Mouse (Mus musculus): ENCODE results near the gene Pdia2. TPM values are rescaled to one million over a fixed set of nuclear protein-coding genes. Genes with fewer than 3 reads are reported as not detected.

The Pdia2 gene
- polyA plus RNA-seq (2015; fragmentation: Nextera tagmentation; extraction: Ambion mirVana) = 36.4 and 126 TPM in 2 replicates

- Histone ChIP-seq H3K4me2 (replicated peaks) (no peak within 1 kb of the TSS; the same call in 1 of the 2 replicates), H3K27ac (no peak within 1 kb of the TSS), H3K27me3 (replicated peaks) (peaks cover 39% of the 10 kb centered on the region), H3K36me3 (peaks cover 15% of the 10 kb centered on the region), H3K9ac (no peak within 1 kb of the TSS), H3K4me3 (replicated peaks) (no peak within 1 kb of the TSS), H3K4me1 (replicated peaks) (peaks cover 21% of the 10 kb centered on the region), H3K9me3 (no peaks in the 10 kb centered on the region)
- 61% methylated on average over 4 of the region's 4 CpGs for WGBS
- ATAC-seq = no peak
These were observed at the start of gene Pdia2 for GRCm38 (mm10) chr17:26198892-26199291. TSS of gene Pdia2 (minus strand) at chr17:26199087.

DNA sequence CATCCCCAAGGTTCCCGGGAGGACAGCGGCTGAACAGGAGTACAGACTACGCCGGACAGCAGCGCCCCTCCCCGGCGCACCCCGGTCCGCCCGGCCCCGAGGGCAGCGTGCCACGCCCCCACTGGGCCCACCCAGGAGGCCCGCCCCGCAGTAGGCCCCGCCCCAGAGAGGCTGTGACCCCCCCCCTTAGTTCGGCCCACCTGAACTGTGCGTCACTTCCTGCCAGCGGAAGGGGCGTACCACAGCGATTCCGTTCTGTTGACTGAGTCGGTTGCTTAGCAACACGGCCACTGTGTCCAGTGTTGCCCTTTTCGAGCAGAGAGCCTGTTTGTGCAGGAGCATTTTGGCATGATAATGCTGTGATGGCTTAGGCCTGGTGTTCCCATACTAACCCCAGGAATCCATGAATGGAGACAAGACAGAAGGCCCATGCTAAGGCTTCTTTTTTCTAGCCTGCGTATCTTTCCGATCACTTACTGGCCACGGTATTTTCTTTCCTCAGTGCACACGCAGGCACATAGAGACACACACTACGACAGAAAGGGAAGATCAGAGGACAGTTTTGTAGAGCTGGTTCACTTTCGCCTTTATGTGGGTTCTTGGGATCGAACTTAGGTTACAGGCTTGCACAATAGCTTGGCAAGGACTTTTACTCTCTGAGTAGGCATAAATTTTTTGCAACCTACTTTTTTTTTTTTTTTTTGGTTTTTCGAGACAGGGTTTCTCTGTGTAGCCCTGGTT lies 45.4 kb upstream of the Pdia2 start, which contains the start of gene Fam234a:
TSS of gene Fam234a (minus strand) at position 142 of the 741 bp plus-strand sequence.
- WGBS = 8% methylated on average over 30 of the region's 33 CpGs
- H3K9ac ChIP-seq = peak within 1 kb of the TSS; percentile 80
- H3K27ac ChIP-seq = peak within 1 kb of the TSS; percentile 85
- no peaks in the 10 kb centered on the region for H3K27me3 ChIP-seq (replicated peaks)
- peak within 1 kb of the TSS; percentile 83 for H3K4me2 ChIP-seq (replicated peaks)
- H3K4me1 ChIP-seq (replicated peaks) = peaks cover 4% of the 10 kb centered on the region
- peak; percentile 96 for ATAC-seq
- H3K9me3 ChIP-seq = no peaks in the 10 kb centered on the region
- no peaks in the 10 kb centered on the region for H3K36me3 ChIP-seq
- H3K4me3 ChIP-seq (replicated peaks) = peak within 1 kb of the TSS; percentile 74

DNA sequence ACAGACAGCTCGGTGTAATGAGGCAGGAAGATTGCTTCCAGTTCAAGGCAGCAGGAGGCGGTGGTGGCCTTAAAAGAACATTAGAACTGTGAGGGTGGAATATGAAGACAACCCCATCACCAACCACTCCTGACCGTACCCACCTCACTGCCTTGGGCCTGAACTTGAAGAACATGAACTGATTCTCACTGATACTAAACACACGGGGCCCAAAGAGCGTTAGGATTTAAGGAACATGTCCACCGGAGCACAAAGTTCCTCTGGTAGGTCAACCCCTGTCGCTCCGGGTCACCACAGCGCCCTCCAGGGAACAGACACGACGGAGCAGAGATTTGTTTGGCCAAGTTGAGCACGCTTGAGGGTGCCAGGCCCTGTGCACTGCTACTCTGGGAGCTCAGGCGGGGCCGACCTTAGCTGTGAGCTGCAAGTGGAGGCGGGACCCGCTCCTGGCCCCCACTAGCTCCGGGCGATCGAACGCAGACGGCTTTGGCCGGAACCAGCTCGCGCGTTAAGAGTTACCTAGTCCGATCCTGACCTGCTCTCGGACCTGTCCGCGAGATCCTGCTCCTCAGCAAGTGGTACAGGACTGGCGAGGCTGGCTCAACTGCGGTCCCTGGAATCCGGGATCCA lies 44.7 kb upstream of the Pdia2 start:
- Histone ChIP-seq H3K4me1 (replicated peaks) (peaks cover 4% of the 10 kb centered on the region), H3K9ac (peak overlapping the region; percentile 80), H3K27me3 (replicated peaks) (no peaks in the 10 kb centered on the region), H3K9me3 (no peaks in the 10 kb centered on the region), H3K4me2 (replicated peaks) (peak overlapping the region; percentile 83), H3K36me3 (no peaks in the 10 kb centered on the region), H3K4me3 (replicated peaks) (peak overlapping the region; percentile 74), H3K27ac (peak overlapping the region; percentile 85)
- ATAC-seq = peak; percentile 73
- WGBS = under 1% methylated on average over 32 of the region's 32 CpGs

DNA sequence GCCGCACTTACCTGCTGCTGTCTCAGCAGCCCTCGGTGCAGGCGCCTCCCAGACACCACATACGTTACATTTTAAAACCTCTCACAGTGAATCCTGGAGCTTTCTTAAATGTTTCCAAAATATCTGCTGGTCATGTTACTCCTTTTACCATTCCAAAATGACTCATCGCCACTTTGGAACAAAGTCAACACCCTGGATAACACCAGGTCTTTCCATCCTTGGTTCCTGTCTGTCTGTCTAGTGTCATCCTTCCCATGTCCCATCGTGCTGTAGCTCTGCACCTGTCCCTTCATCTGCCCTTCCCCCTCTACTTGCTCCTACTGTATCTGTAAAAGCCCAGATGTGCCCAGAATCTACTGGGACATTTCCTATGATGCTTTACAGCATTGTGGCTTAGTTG lies 42.1 kb upstream of the Pdia2 start:
- peak overlapping the region; percentile 41; the same call in 1 of the 2 replicates for H3K27ac ChIP-seq
- no peak for ATAC-seq
- H3K9me3 ChIP-seq = no peaks in the 10 kb centered on the region
- peaks cover 9% of the 10 kb centered on the region for H3K4me1 ChIP-seq (replicated peaks)
- no peaks in the 10 kb centered on the region for H3K36me3 ChIP-seq
- H3K4me2 ChIP-seq (replicated peaks) = no peak overlapping the region
- no peak overlapping the region for H3K9ac ChIP-seq
- H3K27me3 ChIP-seq (replicated peaks) = no peaks in the 10 kb centered on the region
- no peak overlapping the region for H3K4me3 ChIP-seq (replicated peaks)
- WGBS = 70% methylated on average over 6 of the region's 6 CpGs

DNA sequence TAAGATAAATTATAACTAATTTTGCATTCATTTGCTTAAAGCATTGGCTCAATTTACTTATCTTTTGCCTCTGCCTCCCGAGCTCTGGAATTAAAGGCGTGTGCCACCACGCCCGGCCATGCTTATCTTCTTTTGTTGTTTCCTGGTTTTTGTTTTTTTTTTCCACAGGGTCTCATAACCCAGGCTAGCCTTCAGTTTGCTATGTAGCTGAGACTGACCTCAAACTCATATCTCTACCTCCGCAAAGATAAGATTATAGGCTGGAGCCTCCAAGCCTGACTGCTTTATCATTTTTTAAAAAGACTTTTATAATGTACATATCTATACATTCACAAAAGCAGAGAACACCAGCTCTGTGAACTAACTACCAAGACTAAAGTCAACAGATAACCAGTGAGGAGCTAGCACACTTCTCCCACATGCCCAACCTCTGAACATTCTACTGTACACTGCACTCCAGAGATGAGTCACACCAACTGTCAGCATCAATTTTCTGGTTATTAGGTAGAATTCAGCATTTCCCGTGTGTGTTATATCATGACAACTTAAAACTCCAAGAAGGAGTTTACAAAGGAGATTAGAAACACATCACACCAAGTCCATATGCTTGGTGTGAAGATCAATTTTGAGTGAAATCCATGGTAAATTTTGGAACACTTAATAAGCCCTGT lies 41.4 kb upstream of the Pdia2 start:
- Histone ChIP-seq H3K27ac (no peak overlapping the region), H3K4me2 (replicated peaks) (no peak overlapping the region), H3K4me3 (replicated peaks) (no peak overlapping the region), H3K4me1 (replicated peaks) (peaks cover 9% of the 10 kb centered on the region), H3K9ac (no peak overlapping the region), H3K27me3 (replicated peaks) (no peaks in the 10 kb centered on the region), H3K36me3 (no peaks in the 10 kb centered on the region), H3K9me3 (no peaks in the 10 kb centered on the region)
- WGBS = 53% methylated on average over 6 of the region's 6 CpGs
- ATAC-seq = no peak

- Histone ChIP-seq H3K36me3 (no peaks in the 10 kb centered on the region), H3K4me1 (replicated peaks) (peaks cover 12% of the 10 kb centered on the region), H3K9me3 (no peaks in the 10 kb centered on the region), H3K4me3 (replicated peaks) (no peak overlapping the region), H3K9ac (no peak overlapping the region), H3K4me2 (replicated peaks) (no peak overlapping the region), H3K27ac (peak overlapping the region; percentile 52), H3K27me3 (replicated peaks) (no peaks in the 10 kb centered on the region)
- ATAC-seq = no peak
- WGBS = 60% methylated on average over 2 of the region's 2 CpGs
These were observed 40.7 kb upstream of the Pdia2 start for GRCm38 (mm10) chr17:26239551-26239950.

- no peak overlapping the region for H3K9ac ChIP-seq
- ATAC-seq = peak; percentile 81
- peaks cover 12% of the 10 kb centered on the region for H3K4me1 ChIP-seq (replicated peaks)
- H3K36me3 ChIP-seq = no peaks in the 10 kb centered on the region
- WGBS = 68% methylated on average over 10 of the region's 10 CpGs
- no peaks in the 10 kb centered on the region for H3K9me3 ChIP-seq
- peak overlapping the region; percentile 54 for H3K27ac ChIP-seq
- no peaks in the 10 kb centered on the region for H3K27me3 ChIP-seq (replicated peaks)
- H3K4me2 ChIP-seq (replicated peaks) = 0 out of 2 replicates have a peak overlapping the region, but pooled peaks have one; percentile 22
- no peak overlapping the region for H3K4me3 ChIP-seq (replicated peaks)
These were observed 38.8 kb upstream of the Pdia2 start for GRCm38 (mm10) chr17:26237667-26238066.

DNA sequence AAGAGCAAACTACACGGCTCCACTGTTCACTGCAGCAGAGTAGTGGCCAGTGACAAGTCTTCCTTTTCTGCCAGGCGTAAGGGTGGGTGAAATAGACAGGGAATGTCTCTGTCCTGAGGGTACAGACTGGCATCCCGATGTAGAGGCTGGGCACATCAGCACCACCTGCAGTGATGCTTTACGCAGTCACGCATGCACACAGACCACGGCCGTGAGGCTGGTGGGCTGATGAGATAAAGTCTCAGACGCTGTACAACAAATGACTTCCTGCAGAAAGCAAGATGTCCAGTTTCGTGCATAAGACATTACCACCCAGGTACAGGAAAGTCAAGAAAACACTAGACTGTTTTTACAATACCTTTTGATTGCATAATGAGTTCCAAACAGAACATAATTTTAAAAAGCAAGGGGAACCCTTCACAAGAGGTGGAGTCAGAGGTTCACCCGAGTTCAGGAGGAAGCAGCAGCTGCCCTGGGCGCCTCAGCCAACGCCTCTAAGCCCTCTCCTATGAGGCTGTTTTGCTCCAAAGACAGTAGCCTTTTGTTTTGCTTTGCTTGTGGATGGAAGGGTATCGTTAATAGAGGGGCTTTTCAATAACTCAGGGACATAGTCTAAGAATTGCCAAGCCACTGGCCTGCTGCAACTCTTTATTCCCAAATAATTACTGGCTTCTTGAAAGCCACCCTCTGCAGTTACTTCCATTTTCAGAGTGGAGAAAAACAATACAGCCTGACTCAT lies 36.4 kb upstream of the Pdia2 start:
- Histone ChIP-seq H3K9me3 (no peaks in the 10 kb centered on the region), H3K4me1 (replicated peaks) (peaks cover 7% of the 10 kb centered on the region), H3K27me3 (replicated peaks) (no peaks in the 10 kb centered on the region), H3K4me2 (replicated peaks) (peak overlapping the region; percentile 4; the same call in 1 of the 2 replicates), H3K4me3 (replicated peaks) (no peak overlapping the region), H3K36me3 (no peaks in the 10 kb centered on the region), H3K9ac (no peak overlapping the region), H3K27ac (peak overlapping the region; percentile 61)
- ATAC-seq = peak; percentile 22; the same call in 1 of the 2 replicates
- WGBS = 50% methylated on average over 13 of the region's 13 CpGs

DNA sequence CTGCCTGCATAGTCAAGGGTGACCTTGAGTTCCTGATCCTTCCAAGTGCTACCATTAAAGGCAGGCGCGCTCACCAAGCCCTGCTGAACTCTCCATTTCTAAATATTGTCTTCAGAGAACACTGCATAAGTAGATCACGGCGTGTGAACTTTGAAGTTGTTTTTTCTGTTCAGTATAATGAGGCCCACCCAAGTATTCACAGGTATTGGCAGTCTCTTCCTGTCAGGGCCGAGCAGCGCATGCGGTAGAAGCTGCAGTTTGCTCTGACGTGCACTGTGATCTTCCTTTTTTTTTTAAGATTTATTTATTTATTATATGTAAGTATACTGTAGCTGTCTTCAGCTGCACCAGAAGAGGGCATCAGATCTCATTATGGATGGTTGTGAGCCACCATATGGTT lies 35.5 kb upstream of the Pdia2 start:
- H3K9ac ChIP-seq = no peak overlapping the region
- H3K4me2 ChIP-seq (replicated peaks) = no peak overlapping the region
- H3K27ac ChIP-seq = 0 out of 2 replicates have a peak overlapping the region, but pooled peaks have one; percentile 17
- ATAC-seq = no peak
- H3K36me3 ChIP-seq = no peaks in the 10 kb centered on the region
- WGBS = 77% methylated on average over 8 of the region's 8 CpGs
- no peaks in the 10 kb centered on the region for H3K27me3 ChIP-seq (replicated peaks)
- no peak overlapping the region for H3K4me3 ChIP-seq (replicated peaks)
- peaks cover 7% of the 10 kb centered on the region for H3K4me1 ChIP-seq (replicated peaks)
- H3K9me3 ChIP-seq = no peaks in the 10 kb centered on the region

- H3K4me3 ChIP-seq (replicated peaks) = no peak overlapping the region
- H3K4me2 ChIP-seq (replicated peaks) = no peak overlapping the region
- no peak for ATAC-seq
- no peaks in the 10 kb centered on the region for H3K27me3 ChIP-seq (replicated peaks)
- peaks cover 7% of the 10 kb centered on the region for H3K4me1 ChIP-seq (replicated peaks)
- no peak overlapping the region for H3K27ac ChIP-seq
- no peak overlapping the region for H3K9ac ChIP-seq
- WGBS = 77% methylated on average over 8 of the region's 8 CpGs
- H3K9me3 ChIP-seq = no peaks in the 10 kb centered on the region
- H3K36me3 ChIP-seq = no peaks in the 10 kb centered on the region
These were observed 34.0 kb upstream of the Pdia2 start for GRCm38 (mm10) chr17:26232863-26233262.

DNA sequence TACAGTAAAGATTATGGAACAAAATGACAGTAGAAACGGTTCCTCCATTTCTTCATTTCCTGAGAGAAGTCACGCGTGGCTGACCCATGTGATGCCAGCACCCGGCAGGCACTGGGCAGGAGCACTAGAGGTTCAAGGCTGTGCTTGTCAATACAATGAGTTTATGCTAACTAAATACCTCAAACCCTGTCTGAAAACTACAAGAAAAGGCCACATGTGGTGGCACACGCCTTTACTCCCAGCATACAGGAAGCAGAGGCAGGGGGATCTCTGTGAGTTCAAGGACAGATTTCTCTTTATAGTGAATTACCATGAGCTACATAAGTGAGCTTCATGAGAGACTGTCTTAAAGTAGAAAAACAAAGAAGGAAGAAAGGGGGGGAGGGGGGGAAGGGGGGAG lies 32.3 kb upstream of the Pdia2 start:
- Histone ChIP-seq H3K27ac (no peak overlapping the region), H3K36me3 (no peaks in the 10 kb centered on the region), H3K9me3 (no peaks in the 10 kb centered on the region), H3K27me3 (replicated peaks) (no peaks in the 10 kb centered on the region), H3K4me2 (replicated peaks) (no peak overlapping the region), H3K4me1 (replicated peaks) (peaks cover 2% of the 10 kb centered on the region; the same call in 1 of the 2 replicates), H3K4me3 (replicated peaks) (no peak overlapping the region), H3K9ac (no peak overlapping the region)
- no peak for ATAC-seq
- 88% methylated on average over 5 of the region's 5 CpGs for WGBS

GRCm38 (mm10) chr17:26229776-26230175 lies 30.9 kb upstream of the Pdia2 start:
- 95% methylated on average over 5 of the region's 5 CpGs for WGBS
- H3K4me2 ChIP-seq (replicated peaks) = no peak overlapping the region
- no peaks in the 10 kb centered on the region for H3K27me3 ChIP-seq (replicated peaks)
- no peaks in the 10 kb centered on the region for H3K36me3 ChIP-seq
- no peak overlapping the region for H3K27ac ChIP-seq
- H3K4me1 ChIP-seq (replicated peaks) = no peaks in the 10 kb centered on the region
- no peak overlapping the region for H3K9ac ChIP-seq
- no peaks in the 10 kb centered on the region for H3K9me3 ChIP-seq
- ATAC-seq = no peak
- no peak overlapping the region for H3K4me3 ChIP-seq (replicated peaks)
